Mouse (Mus musculus) MEL (cell line): ENCODE measurements around the gene Prss47. TPM values are rescaled to one million over a fixed set of nuclear protein-coding genes. Genes with fewer than 3 reads are reported as not detected.

Experiments
- DNase-seq: peaks from one replicate; pipeline ENCODE4 v3.0.0; 2011; ENCODE audit warnings: low read depth, low spot score
- H3K27ac ChIP-seq: 2 replicates; pipeline ENCODE4 v1.5.1; 2012; ENCODE audit warnings: low read depth, mild to moderate bottlenecking, control low read depth, low read length, moderate library complexity; ENCODE audit not compliant: control insufficient read depth
- H3K27me3 ChIP-seq, 2 experiments: fragments of 150-350 bp in 1 of 2; sonication (generic) in 1 of 2; 2 replicates each; pipeline ENCODE4 v1.6.1; 2012; ENCODE audit warnings: low read length in 2 of 2, mild to moderate bottlenecking in 2 of 2, improper control_type of control experiment in 1 of 2, moderate library complexity in 1 of 2; ENCODE audit not compliant: insufficient read depth in 2 of 2, control insufficient read depth in 1 of 2
- H3K36me3 ChIP-seq, 2 experiments: 2 replicates each; pipeline ENCODE4 v1.6.1; 2012 to 2014; ENCODE audit warnings: low read length in 2 of 2, improper control_type of control experiment in 1 of 2, inconsistent platforms in 1 of 2, mild to moderate bottlenecking in 1 of 2; ENCODE audit not compliant: insufficient read depth in 2 of 2, control insufficient read depth in 1 of 2
- H3K4me1 ChIP-seq, 2 experiments: fragments of 150-350 bp in 1 of 2; sonication (generic) in 1 of 2; 2 replicates each; pipeline ENCODE4 v1.6.1; 2012; ENCODE audit warnings: low read length in 2 of 2, improper control_type of control experiment in 1 of 2, mild to moderate bottlenecking in 1 of 2; ENCODE audit not compliant: insufficient read depth in 2 of 2, control insufficient read depth in 1 of 2
- H3K4me3 ChIP-seq, 2 experiments: fragments of 150-350 bp in 1 of 2; sonication (generic) in 1 of 2; 2 replicates each; pipeline ENCODE4 v1.5.1; 2012; ENCODE audit warnings: low read depth in 2 of 2, low read length in 2 of 2, mild to moderate bottlenecking in 2 of 2, moderate library complexity in 2 of 2, control low read depth in 1 of 2, improper control_type of control experiment in 1 of 2; ENCODE audit not compliant: control insufficient read depth in 1 of 2, insufficient read depth in 1 of 2
- H3K79me2 ChIP-seq: 2 replicates; pipeline ENCODE4 v1.6.1; 2012; ENCODE audit warnings: mild to moderate bottlenecking, low read length, moderate library complexity; ENCODE audit not compliant: control insufficient read depth, poor library complexity, insufficient read depth
- H3K9ac ChIP-seq: 2 replicates; pipeline ENCODE4 v1.6.1; 2012; ENCODE audit warnings: low read depth, mild to moderate bottlenecking, control low read depth, low read length, moderate library complexity; ENCODE audit not compliant: control insufficient read depth, poor library complexity, severe bottlenecking
- H3K9me3 ChIP-seq: fragments of 150-350 bp; sonication (generic); replicated peaks from 2 replicates; pipeline ENCODE4 v1.6.1; 2012; ENCODE audit warnings: mild to moderate bottlenecking, low read length, improper control_type of control experiment, moderate library complexity; ENCODE audit not compliant: insufficient read depth
- BHLHE40 ChIP-seq: IDR thresholded peaks from 2 replicates; pipeline ENCODE4 v1.6.1; 2012; ENCODE audit warnings: low read depth, mild to moderate bottlenecking, inconsistent platforms, low read length, improper control_type of control experiment, borderline replicate concordance
- CHD1 ChIP-seq: IDR thresholded peaks from 2 replicates; pipeline ENCODE4 v1.6.1; 2012; ENCODE audit warnings: low read depth, mild to moderate bottlenecking, inconsistent platforms, low read length, improper control_type of control experiment
- CHD2 ChIP-seq: IDR thresholded peaks from 2 replicates; pipeline ENCODE4 v1.6.1; 2011; ENCODE audit warnings: low read length, improper control_type of control experiment
- CTCF ChIP-seq, 3 experiments: IDR thresholded peaks in 2 of 3; conservative IDR thresholded peaks in 1 of 3; 2 replicates each; pipeline ENCODE4 v1.5.1; 2011 to 2012; ENCODE audit warnings: low read length in 3 of 3, low read depth in 2 of 3, mild to moderate bottlenecking in 2 of 3, improper control_type of control experiment in 1 of 3, inconsistent platforms in 1 of 3, mixed read lengths in 1 of 3, moderate library complexity in 1 of 3; ENCODE audit not compliant: control insufficient read depth in 1 of 3, insufficient read depth in 1 of 3, poor library complexity in 1 of 3, severe bottlenecking in 1 of 3
- E2F4 ChIP-seq: IDR thresholded peaks from 2 replicates; pipeline ENCODE4 v1.6.1; 2011; ENCODE audit warnings: low read depth, low read length, improper control_type of control experiment, borderline replicate concordance
- EP300 ChIP-seq, 2 experiments: IDR thresholded peaks; 2 replicates each; pipeline ENCODE4 v1.6.1; 2011; ENCODE audit warnings: improper control_type of control experiment in 2 of 2, low read length in 2 of 2, low read depth in 1 of 2, mild to moderate bottlenecking in 1 of 2
- ETS1 ChIP-seq: IDR thresholded peaks from 2 replicates; pipeline ENCODE4 v1.6.1; 2012; ENCODE audit warnings: low read depth, mild to moderate bottlenecking, inconsistent platforms, low read length, improper control_type of control experiment, moderate library complexity
- GATA1 ChIP-seq: IDR thresholded peaks from 2 replicates; pipeline ENCODE4 v1.6.1; 2011; ENCODE audit warnings: low read depth, low read length, improper control_type of control experiment
- HCFC1 ChIP-seq: IDR thresholded peaks from 2 replicates; pipeline ENCODE4 v1.6.1; 2012; ENCODE audit warnings: low read depth, mild to moderate bottlenecking, inconsistent platforms, low read length, improper control_type of control experiment, moderate library complexity
- JUND ChIP-seq: IDR thresholded peaks from 2 replicates; pipeline ENCODE4 v1.6.1; 2011; ENCODE audit warnings: low read depth, mild to moderate bottlenecking, improper control_type of control experiment, low read length
- KAT2A ChIP-seq: conservative IDR thresholded peaks from 2 replicates; pipeline ENCODE4 v1.6.1; 2012; ENCODE audit warnings: low read depth, low read length, improper control_type of control experiment, inconsistent platforms
- MAFK ChIP-seq: IDR thresholded peaks from 2 replicates; pipeline ENCODE4 v1.6.1; 2011; ENCODE audit warnings: low read depth, mild to moderate bottlenecking, low read length, improper control_type of control experiment, borderline replicate concordance
- MAZ ChIP-seq: IDR thresholded peaks from 2 replicates; pipeline ENCODE4 v1.6.1; 2012; ENCODE audit warnings: low read depth, mild to moderate bottlenecking, inconsistent platforms, low read length, improper control_type of control experiment
- MXI1 ChIP-seq: IDR thresholded peaks from 2 replicates; pipeline ENCODE4 v1.6.1; 2011; ENCODE audit warnings: mild to moderate bottlenecking, low read depth, low read length, improper control_type of control experiment
- NELFE ChIP-seq: IDR thresholded peaks from 2 replicates; pipeline ENCODE4 v1.6.1; 2011; ENCODE audit warnings: low read depth, low read length, improper control_type of control experiment
- NRF1 ChIP-seq: IDR thresholded peaks from 2 replicates; pipeline ENCODE4 v1.6.1; 2014; ENCODE audit warnings: low read depth, mild to moderate bottlenecking, inconsistent platforms, low read length, improper control_type of control experiment, moderate library complexity; ENCODE audit not compliant: poor library complexity, insufficient read depth, severe bottlenecking
- SIN3A ChIP-seq: IDR thresholded peaks from 2 replicates; pipeline ENCODE4 v1.6.1; 2012; ENCODE audit warnings: low read length, improper control_type of control experiment, inconsistent platforms
- SMC3 ChIP-seq: IDR thresholded peaks from 2 replicates; pipeline ENCODE4 v1.6.1; 2011; ENCODE audit warnings: low read depth, low read length, improper control_type of control experiment
- TAL1 ChIP-seq: IDR thresholded peaks from 2 replicates; pipeline ENCODE4 v1.6.1; 2012; ENCODE audit warnings: mild to moderate bottlenecking, inconsistent platforms, low read length, moderate library complexity, mixed read lengths
- TCF12 ChIP-seq: IDR thresholded peaks from 2 replicates; pipeline ENCODE4 v1.6.1; 2014; ENCODE audit warnings: low read depth, mild to moderate bottlenecking, inconsistent platforms, low read length, improper control_type of control experiment, moderate library complexity
- USF2 ChIP-seq, 2 experiments: IDR thresholded peaks; 2 replicates each; pipeline ENCODE4 v1.6.1; 2011 to 2012; ENCODE audit warnings: improper control_type of control experiment in 2 of 2, low read length in 2 of 2, borderline replicate concordance in 1 of 2, inconsistent platforms in 1 of 2, low read depth in 1 of 2, mild to moderate bottlenecking in 1 of 2; ENCODE audit not compliant: insufficient read depth in 1 of 2
- ZC3H11A ChIP-seq: IDR thresholded peaks from 2 replicates; pipeline ENCODE4 v1.6.1; 2012; ENCODE audit warnings: low read depth, mild to moderate bottlenecking, inconsistent platforms, low read length, improper control_type of control experiment
- ZKSCAN1 ChIP-seq: IDR thresholded peaks from 2 replicates; pipeline ENCODE4 v1.6.1; 2012; ENCODE audit warnings: low read depth, mild to moderate bottlenecking, inconsistent platforms, low read length, improper control_type of control experiment, moderate library complexity
- ZMIZ1 ChIP-seq: IDR thresholded peaks from 2 replicates; pipeline ENCODE4 v1.6.1; 2012; ENCODE audit warnings: low read depth, mild to moderate bottlenecking, inconsistent platforms, low read length, improper control_type of control experiment, moderate library complexity
- ZNF384 ChIP-seq: IDR thresholded peaks from 2 replicates; pipeline ENCODE4 v1.6.1; 2012; ENCODE audit warnings: low read depth, mild to moderate bottlenecking, inconsistent platforms, low read length, improper control_type of control experiment
- polyA plus RNA-seq, 2 experiments: library from polyadenylated mRNA; stranded (reverse) in 1 of 2; unstranded in 1 of 2; fragments of >175 nt in 1 of 2; fragments of >200 nt in 1 of 2; gene quantifications; 2 replicates each; pipeline versions ENCODE4 v1.2.1 to v1.2.4; 2012; ENCODE audit warnings: low replicate concordance in 2 of 2, low read depth in 1 of 2; ENCODE audit not compliant: insufficient read length in 2 of 2, insufficient read depth in 1 of 2, missing spikeins in 1 of 2
- total RNA-seq: library from RNA; depleted of rRNA; stranded (reverse); fragments of 300-350 nt; gene quantifications from 2 replicates; pipeline ENCODE4 v1.2.3, GENCODE M21; 2012; rRNA removed

Gene Prss47
- total RNA-seq (not detected in 2 replicates), polyA plus RNA-seq (not detected)

DNA sequence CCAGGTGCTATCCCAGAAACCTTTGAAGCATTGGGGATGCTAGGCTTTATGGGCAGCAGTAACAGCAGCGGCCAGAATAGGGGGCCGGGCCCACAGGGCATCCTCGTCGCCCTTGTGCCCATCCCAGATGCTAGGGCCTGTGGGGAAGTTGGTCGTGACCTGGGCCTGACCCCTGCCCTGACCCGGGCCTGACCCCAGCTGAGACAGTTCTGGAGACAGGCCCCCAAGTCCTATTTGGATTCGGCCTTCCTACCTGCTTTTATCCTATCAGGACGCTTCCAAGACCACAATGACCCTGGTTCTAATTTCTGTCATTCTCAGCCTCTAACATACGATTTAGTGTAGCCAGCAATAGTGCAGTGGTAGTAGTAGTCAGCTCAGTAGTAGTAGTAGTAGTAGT lies at the start of gene Prss47:
Gene Prss47, minus strand, starts transcription at position 101 of the 400 bp plus-strand sequence.
- no peaks in the 10 kb centered on the region for H3K4me1 ChIP-seq
- H3K79me2 ChIP-seq: no peaks in the 10 kb centered on the region
- DNase-seq: no peak
- H3K9ac ChIP-seq: no peak within 1 kb of the TSS
- H3K4me3 ChIP-seq: no peak within 1 kb of the TSS
- no peak for TF ChIP-seq GATA1
- TF ChIP-seq CHD2: no peak
- no peak for TF ChIP-seq CTCF (IDR thresholded peaks at IDR 0.05 in 2 of 3, conservative IDR thresholded peaks at IDR 0.05 in 1 of 3; ENCODE audit: control insufficient read depth in 1 of 3, insufficient read depth in 1 of 3, low read depth in 2 of 3, low read length in 3 of 3, poor library complexity in 1 of 3, severe bottlenecking in 1 of 3)
- TF ChIP-seq MAFK: no peak
- no peak for TF ChIP-seq SIN3A
- TF ChIP-seq ZNF384: no peak
- TF ChIP-seq SMC3: no peak
- no peak for TF ChIP-seq ZKSCAN1
- TF ChIP-seq ETS1: no peak
- TF ChIP-seq CHD1: no peak
- TF ChIP-seq E2F4: no peak
- no peak for TF ChIP-seq JUND
- no peak for TF ChIP-seq MAZ
- TF ChIP-seq TCF12: no peak
- TF ChIP-seq ZMIZ1: no peak
- no peak for TF ChIP-seq NELFE
- no peak for TF ChIP-seq USF2 (IDR thresholded peaks at IDR 0.05; ENCODE audit: borderline replicate concordance in 1 of 2, insufficient read depth in 1 of 2, low read depth in 1 of 2, low read length in 2 of 2)
- no peak for TF ChIP-seq HCFC1
- TF ChIP-seq ZC3H11A: no peak
- no peaks in the 10 kb centered on the region for H3K27me3 ChIP-seq
- H3K36me3 ChIP-seq: no peaks in the 10 kb centered on the region; a peak in 1 of 4 replicates
- H3K9me3 ChIP-seq: no peaks in the 10 kb centered on the region
- no peak within 1 kb of the TSS for H3K27ac ChIP-seq

GRCm38 (mm10) chr13:65101232-65101631 lies 48.7 kb upstream of the Prss47 start:
- Histone ChIP-seq H3K4me3 (no peak overlapping the region), H3K9ac (no peak overlapping the region), H3K79me2 (peaks cover 49% of the 10 kb centered on the region), H3K27me3 (no peaks in the 10 kb centered on the region), H3K27ac (no peak overlapping the region), H3K36me3 (peaks cover 2 to 6% of the 10 kb centered on the region in 2 experiments; a peak in 3 of 4 replicates), H3K9me3 (no peaks in the 10 kb centered on the region), H3K4me1 (no peaks in the 10 kb centered on the region; a peak in 1 of 4 replicates)
- DNase-seq: no peak
- TF ChIP-seq NRF1: no peak
- TF ChIP-seq ZMIZ1: no peak
- TF ChIP-seq NELFE: no peak
- TF ChIP-seq MAZ: no peak
- TF ChIP-seq EP300 (IDR thresholded peaks at IDR 0.05; ENCODE audit: low read depth in 1 of 2, low read length in 2 of 2): no peak
- no peak for TF ChIP-seq MXI1
- no peak for TF ChIP-seq TAL1
- TF ChIP-seq BHLHE40: no peak
- no peak for TF ChIP-seq KAT2A
- TF ChIP-seq GATA1: no peak
